14 mouse cellular contexts compared by ENCODE assay signal in genomic region chr1:192090281-192090680, GRCm38 (mm10). TPM values are rescaled to one million over a fixed set of nuclear protein-coding genes. Genes with fewer than 3 reads are reported as not detected.
DNase-seq lines count a peak whose midpoint lies in the region; ATAC-seq and TF ChIP-seq lines count a peak whose summit lies in the region.
"Had no signal": no experiment of that assay in that cellular context is flagged by ENCODE, and none has a peak within 500 bp of the region (broad histone marks: within the 10 kb centered on the region; RNA-seq: fewer than 3 reads in every experiment).

No protein-coding gene starts in this region.

- ATAC-seq in lung, embryonic 15.5 days (ENCODE audit: borderline replicate concordance, extremely low read depth, low FRiP score, low TSS enrichment) = no peak
- no peak for ATAC-seq in stomach, embryonic 14.5 days (ENCODE audit: insufficient number of reproducible peaks, insufficient read depth, low FRiP score, low read depth)
- ATAC-seq in midbrain, embryonic 14.5 days (ENCODE audit: low FRiP score, low TSS enrichment) = no peak
- ATAC-seq: Patski had no signal

- H3K4me2 ChIP-seq in lung, embryonic 15.5 days = peak overlapping the region; percentile 85; the same call in 1 of the 2 replicates
- H3K4me2 ChIP-seq in stomach, embryonic 14.5 days (replicated peaks; ENCODE audit: low read depth, low read length) = peak overlapping the region; percentile 62
- H3K4me2 ChIP-seq in midbrain, embryonic 14.5 days (ENCODE audit: low read length) = no peak overlapping the region
- H3K4me2 ChIP-seq: neural tube, embryonic 12.5 days had no signal

- H3K27me3 ChIP-seq in heart, adult 2 months (ENCODE audit: control insufficient read depth, insufficient read depth, low read length) = no peaks in the 10 kb centered on the region
- H3K27me3 ChIP-seq in lung, embryonic 15.5 days = peaks cover 12% of the 10 kb centered on the region; the same call in 1 of the 2 replicates
- H3K27me3 ChIP-seq in stomach, embryonic 14.5 days (ENCODE audit: control insufficient read depth, insufficient read depth, low read length) = no peaks in the 10 kb centered on the region
- H3K27me3 ChIP-seq in midbrain, embryonic 14.5 days (ENCODE audit: control insufficient read depth, insufficient read depth, low read length) = peaks cover 14% of the 10 kb centered on the region
- H3K27me3 ChIP-seq: Patski had no signal

- H3K36me3 ChIP-seq in heart, adult 2 months (ENCODE audit: control insufficient read depth, insufficient read depth, low read length) = no peaks in the 10 kb centered on the region
- no peaks in the 10 kb centered on the region for H3K36me3 ChIP-seq in lung, embryonic 15.5 days
- H3K36me3 ChIP-seq in stomach, embryonic 14.5 days (ENCODE audit: control insufficient read depth, insufficient read depth, low read length) = no peaks in the 10 kb centered on the region
- no peaks in the 10 kb centered on the region for H3K36me3 ChIP-seq in midbrain, embryonic 14.5 days (ENCODE audit: control insufficient read depth, insufficient read depth, low read length)
- H3K36me3 ChIP-seq: midbrain, embryonic 10.5 days; neural tube, embryonic 12.5 days had no signal

- peaks cover 26% of the 10 kb centered on the region for H3K4me1 ChIP-seq in heart, adult 2 months (ENCODE audit: control insufficient read depth, insufficient read depth, low read length)
- peaks cover 26% of the 10 kb centered on the region for H3K4me1 ChIP-seq in lung, embryonic 15.5 days
- H3K4me1 ChIP-seq in stomach, embryonic 14.5 days (ENCODE audit: control insufficient read depth, insufficient read depth, low read length) = peaks cover 14% of the 10 kb centered on the region; the same call in 1 of the 2 replicates
- H3K4me1 ChIP-seq in midbrain, embryonic 14.5 days (ENCODE audit: control insufficient read depth, insufficient read depth, low read length) = peaks cover 6% of the 10 kb centered on the region; the same call in 1 of the 2 replicates
- H3K4me1 ChIP-seq: neural tube, embryonic 12.5 days had no signal

- intact Hi-C loops in heart, adult 2 months (cut with DNase I) = loop anchor here (2.0 kb wide), 1 partner anchor 19 kb away; no protein-coding TSS in a partner anchor

- H3K9me3 ChIP-seq in lung, embryonic 15.5 days = no peaks in the 10 kb centered on the region
- no peaks in the 10 kb centered on the region for H3K9me3 ChIP-seq in stomach, embryonic 14.5 days (ENCODE audit: control insufficient read depth, low read depth, low read length)
- no peaks in the 10 kb centered on the region for H3K9me3 ChIP-seq in midbrain, embryonic 14.5 days (ENCODE audit: control insufficient read depth, low read length)
- H3K9me3 ChIP-seq: midbrain, embryonic 10.5 days; neural tube, embryonic 12.5 days had no signal

- TF ChIP-seq EP300 in heart, adult 2 months (IDR thresholded peaks at IDR 0.05; ENCODE audit: insufficient read depth, low read depth, low read length) = no peak

- no peak for DNase-seq in heart, adult 2 months
- no peak for DNase-seq in heart, adult 9 months (ENCODE audit: low spot score in 2 of 2)
- DNase-seq in lung, postnatal 36 days = no peak
- DNase-seq in fibroblast of lung, adult 2 months (ENCODE audit: low read depth) = peak; percentile 73
- DNase-seq in layer of hippocampus, postnatal 25 days (ENCODE audit: extremely low spot score in 1 of 2, low spot score in 1 of 2) = no peak
- DNase-seq in midbrain, embryonic 14.5 days = no peak
- DNase-seq: adrenal gland, postnatal 10 days; cerebellum, adult 11 months; thymus, adult 18-20 months had no signal

- no peaks in the 10 kb centered on the region for H3K79me2 ChIP-seq in heart, adult 2 months (replicated peaks; ENCODE audit: control insufficient read depth, insufficient read depth, low read length)

- H3K9ac ChIP-seq in heart, adult 2 months (ENCODE audit: low read depth, low read length) = no peak overlapping the region
- no peak overlapping the region for H3K9ac ChIP-seq in lung, embryonic 15.5 days
- no peak overlapping the region for H3K9ac ChIP-seq in stomach, embryonic 14.5 days (replicated peaks; ENCODE audit: low read depth, low read length)
- H3K9ac ChIP-seq in midbrain, embryonic 14.5 days (replicated peaks; ENCODE audit: low read length) = no peak overlapping the region
- H3K9ac ChIP-seq: neural tube, embryonic 12.5 days had no signal

- H3K4me3 ChIP-seq in heart, adult 2 months = no peak overlapping the region
- no peak overlapping the region for H3K4me3 ChIP-seq in lung, embryonic 15.5 days
- H3K4me3 ChIP-seq in stomach, embryonic 14.5 days (ENCODE audit: low read depth, low read length) = no peak overlapping the region
- H3K4me3 ChIP-seq in midbrain, embryonic 14.5 days (replicated peaks; ENCODE audit: low read depth, low read length) = no peak overlapping the region
- H3K4me3 ChIP-seq: midbrain, embryonic 10.5 days; neural tube, embryonic 12.5 days had no signal

- whole genome bisulfite sequencing in heart, adult 2 months = 59% methylated on average over 3 of the region's 3 CpGs
- WGBS in lung, embryonic 15.5 days = 83% methylated on average over 3 of the region's 3 CpGs
- 82% methylated on average over 3 of the region's 3 CpGs for WGBS in stomach, embryonic 14.5 days
- WGBS in midbrain, embryonic 14.5 days = 93% methylated on average over 3 of the region's 3 CpGs

- no peak for TF ChIP-seq CTCF in heart, adult 2 months (IDR thresholded peaks at IDR 0.05)

- peak overlapping the region; percentile 23; the same call in 1 of the 2 replicates for H3K27ac ChIP-seq in heart, adult 2 months
- no peak overlapping the region for H3K27ac ChIP-seq in lung, embryonic 15.5 days
- no peak overlapping the region for H3K27ac ChIP-seq in stomach, embryonic 14.5 days (ENCODE audit: low read length)
- H3K27ac ChIP-seq in midbrain, embryonic 14.5 days (replicated peaks; ENCODE audit: low read depth, low read length) = no peak overlapping the region
- H3K27ac ChIP-seq: midbrain, embryonic 10.5 days; neural tube, embryonic 12.5 days had no signal

- TF ChIP-seq POLR2A in heart, adult 2 months (IDR thresholded peaks at IDR 0.05; ENCODE audit: insufficient read depth, low read depth, low read length) = no peak

RNA-seq across cellular contexts. Expression of gene Traf5, which starts 2.1 kb away (rescaled TPM):
- total RNA-seq in heart, adult 2 months (2021) = 1 to 10 TPM; 3.9 to 4.3 TPM
- 4.4 and 5.1 TPM in 2 replicates for polyA plus RNA-seq in heart, adult 2 months (2012; rRNA removed)
- 22.0 and 22.4 TPM in 2 replicates for polyA plus RNA-seq in lung, embryonic 15.5 days (2015; fragmentation: Nextera tagmentation; extraction: Ambion mirVana)
- polyA plus RNA-seq in stomach, embryonic 14.5 days (2014; fragmentation: Nextera tagmentation; extraction: Ambion mirVana) = 28.8 and 30.4 TPM in 2 replicates
- total RNA-seq in layer of hippocampus, postnatal 25 days (2021) = 1 to 10 TPM; 2.6 to 4.9 TPM
- polyA plus RNA-seq in midbrain, embryonic 14.5 days (2014; fragmentation: Nextera tagmentation; extraction: Ambion mirVana) = 0.90 and 2.4 TPM in 2 replicates

RNA-seq across cellular contexts. Expression of gene Rcor3, which starts 47.6 kb away (rescaled TPM):
- total RNA-seq in heart, adult 2 months (2021) = 10 to 100 TPM; 26.3 to 35.0 TPM
- 38.3 and 39.7 TPM in 2 replicates for polyA plus RNA-seq in heart, adult 2 months (2012; rRNA removed)
- polyA plus RNA-seq in lung, embryonic 15.5 days (2015; fragmentation: Nextera tagmentation; extraction: Ambion mirVana) = 26.8 and 29.3 TPM in 2 replicates
- 36.3 and 36.8 TPM in 2 replicates for polyA plus RNA-seq in stomach, embryonic 14.5 days (2014; fragmentation: Nextera tagmentation; extraction: Ambion mirVana)
- total RNA-seq in layer of hippocampus, postnatal 25 days (2021) = 10 to 100 TPM; 36.4 to 51.1 TPM
- polyA plus RNA-seq in midbrain, embryonic 14.5 days (2014; fragmentation: Nextera tagmentation; extraction: Ambion mirVana) = 36.3 and 41.4 TPM in 2 replicates
